Mouse (Mus musculus) layer of hippocampus, adult 18-20 months (tissue): ENCODE data around the gene Bcat1. TPM values are rescaled to one million over a fixed set of nuclear protein-coding genes. Genes with fewer than 3 reads are reported as not detected.

Experiments used
- DNase-seq, 2 experiments: peaks; one replicate each; pipeline ENCODE4 v3.0.0; 2022; ENCODE audit warnings: low spot score in 2 of 2
- total RNA-seq, 2 experiments: library from RNA; stranded (reverse); gene quantifications; 2 replicates each; pipeline ENCODE4 v1.2.3; 2021

Bcat1 gene
- total RNA-seq, 2 experiments from 2014 or later, result 109 to 111 TPM

DNA sequence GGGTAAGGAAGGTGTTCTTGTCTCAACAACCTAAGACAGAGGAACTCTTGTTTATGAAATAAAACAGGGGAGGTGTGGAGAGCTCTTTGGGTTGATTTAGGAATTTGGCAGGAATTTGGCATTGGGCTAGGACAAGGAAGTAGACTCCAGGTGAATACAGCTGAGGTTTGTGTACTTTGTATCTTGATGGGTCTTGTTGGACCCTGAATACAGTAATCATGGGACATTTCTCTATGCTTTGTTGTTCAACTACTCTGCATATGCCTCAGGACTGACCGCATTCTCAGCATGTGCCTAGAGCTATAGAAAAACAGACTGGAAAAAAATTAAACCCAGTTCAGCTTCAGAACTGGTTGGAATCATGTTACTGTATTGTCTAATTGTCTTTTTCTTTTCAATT lies 14.6 kb downstream of the Bcat1 start:
- DNase-seq, result no peak

DNA sequence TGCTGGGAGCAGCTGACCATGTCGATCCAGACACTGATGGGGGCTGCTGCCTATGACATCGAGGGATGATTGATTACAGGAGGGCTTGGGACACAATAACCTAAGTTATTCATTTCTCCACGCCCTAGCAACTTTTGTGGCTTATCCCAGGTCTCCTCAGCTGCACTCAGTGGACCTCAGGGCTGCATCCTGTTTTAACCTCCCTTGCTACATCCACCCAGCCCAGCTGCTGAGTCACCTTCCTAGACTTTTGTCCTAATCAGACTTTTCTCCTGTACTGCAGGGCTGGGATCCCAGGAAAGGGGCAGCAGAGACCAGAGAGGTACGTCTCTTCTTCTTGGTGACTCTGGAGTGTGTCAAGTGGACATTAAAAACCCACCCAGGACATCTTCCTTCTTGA lies 19.9 kb downstream of the Bcat1 start:
- DNase-seq, result no peak

DNA sequence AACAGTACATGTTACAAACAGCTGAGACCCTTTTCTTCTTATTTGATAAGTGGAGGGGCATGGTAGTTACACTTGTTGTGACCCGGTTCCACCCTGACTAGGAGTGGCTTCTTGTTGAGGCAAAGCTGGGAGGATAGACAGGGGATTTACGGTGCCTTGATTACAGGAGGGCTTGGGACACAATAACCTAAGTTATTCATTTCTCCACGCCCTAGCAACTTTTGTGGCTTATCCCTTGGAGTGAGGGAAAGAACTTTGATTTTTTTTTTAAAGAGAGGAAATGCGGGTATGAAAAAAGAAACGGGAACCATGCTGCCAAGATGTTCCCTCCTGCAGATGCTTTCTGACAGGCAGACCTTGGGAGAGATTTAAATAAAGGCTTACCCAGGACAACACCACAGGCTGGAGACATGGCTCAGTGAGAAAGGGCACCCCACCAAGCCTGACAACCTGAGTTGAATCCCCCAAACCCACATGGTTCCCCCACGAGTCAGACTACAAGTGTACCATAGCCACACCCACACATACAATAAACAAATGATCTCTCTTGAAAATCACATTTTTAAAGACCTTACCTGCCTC lies 20.6 kb downstream of the Bcat1 start:
- DNase-seq, result no peak

DNA sequence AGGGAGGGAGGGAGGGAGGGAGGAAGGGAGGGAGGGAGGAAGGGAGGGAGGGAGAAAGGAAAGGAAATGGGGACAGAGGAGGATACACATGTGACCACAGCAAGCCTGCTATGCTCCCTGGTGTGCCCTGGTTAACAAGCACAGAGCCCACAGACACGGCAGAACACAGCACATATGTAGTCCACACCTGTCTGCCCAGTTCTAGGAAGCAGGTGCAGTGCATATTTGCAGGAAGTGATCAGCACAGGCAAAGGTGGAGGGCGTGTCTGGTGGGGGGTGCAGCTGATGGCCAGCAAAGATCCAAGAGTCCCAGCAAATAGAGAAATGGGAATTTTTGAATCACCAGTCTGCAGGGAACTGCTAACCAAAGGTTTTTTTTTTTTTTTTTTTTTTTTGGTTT lies 23.3 kb downstream of the Bcat1 start:
- DNase-seq, result no peak

DNA sequence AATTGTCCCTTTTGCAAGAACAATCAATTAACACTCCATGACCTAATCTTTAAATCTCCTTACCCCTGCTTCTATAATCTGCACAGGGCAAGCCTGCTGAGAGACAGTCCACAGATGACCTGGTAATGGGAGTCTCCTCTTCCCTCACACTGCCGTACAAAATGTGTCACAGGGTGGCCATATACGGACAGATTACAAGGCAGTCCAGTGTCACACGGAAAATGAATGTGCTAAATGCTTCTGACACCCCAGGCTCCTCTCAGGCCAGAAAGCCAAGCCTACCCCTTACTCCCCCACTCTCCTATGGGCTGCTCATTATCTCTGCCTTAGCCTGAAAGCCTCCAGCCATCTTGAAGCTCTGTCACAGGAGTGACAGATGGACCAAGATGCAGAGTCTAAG lies 25.1 kb downstream of the Bcat1 start:
- no peak for DNase-seq

DNA sequence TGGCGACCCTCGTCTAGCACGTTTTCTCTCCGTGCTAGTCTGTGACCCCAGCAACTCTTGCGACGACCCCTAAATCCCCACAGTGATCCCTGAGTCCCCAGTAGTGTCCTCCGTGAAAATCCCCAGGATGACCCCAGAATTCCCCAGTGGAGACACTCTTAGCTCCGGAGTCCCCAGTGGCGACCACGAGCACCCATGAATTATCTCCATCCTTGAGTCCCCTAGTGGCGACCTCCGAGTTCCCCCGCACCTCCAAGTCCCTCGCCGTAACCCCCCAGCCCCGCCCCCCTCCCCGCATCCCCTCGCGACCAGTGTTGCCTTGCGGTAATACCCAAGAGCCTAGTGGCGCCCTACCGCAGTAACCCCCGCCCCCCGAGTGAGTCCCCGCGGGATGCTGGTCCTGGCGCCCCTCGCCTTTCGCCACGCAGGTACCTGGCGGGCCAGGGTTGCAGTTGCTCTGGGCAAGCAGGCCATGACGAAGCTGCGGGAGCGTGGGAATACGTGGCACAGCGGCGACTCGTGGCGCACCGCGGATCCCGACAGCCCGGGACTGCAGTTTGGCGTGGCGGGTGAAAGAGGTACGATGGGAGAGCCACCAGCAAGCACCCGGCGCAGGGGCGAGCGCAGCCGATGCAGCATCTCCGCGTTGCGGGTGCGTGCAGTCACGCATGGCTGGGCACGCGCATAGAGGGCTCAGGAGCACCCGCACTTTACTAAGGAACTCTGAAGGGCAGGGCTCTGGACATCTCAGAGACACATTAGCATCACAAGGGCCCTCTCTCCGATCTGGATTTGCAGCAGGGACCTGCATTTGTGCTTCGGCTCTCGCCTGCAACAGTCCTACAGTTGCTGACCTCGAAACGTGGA lies 27.6 kb downstream of the Bcat1 start:
- peak in 1 of 2 experiments; percentile 61 for DNase-seq

DNA sequence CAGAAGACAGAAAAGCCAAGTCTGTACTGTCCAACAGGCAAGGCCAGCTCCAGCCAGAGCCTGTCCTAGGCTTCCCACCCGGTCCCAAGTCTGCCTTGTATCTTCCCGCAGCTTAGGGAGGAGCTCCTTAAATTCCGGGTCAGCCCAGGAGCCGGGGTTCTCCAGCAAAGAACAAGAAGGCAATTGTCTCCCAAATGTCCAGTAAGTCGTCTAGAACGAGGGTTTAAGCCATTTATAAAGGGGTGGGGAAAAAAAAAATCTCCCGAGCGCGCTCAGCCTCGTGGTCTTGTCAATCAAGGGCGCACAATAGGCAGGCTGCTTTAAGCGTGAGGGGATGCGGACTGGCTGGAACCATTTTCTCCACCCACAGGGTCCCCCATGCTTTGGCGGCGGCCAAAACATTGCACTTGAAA lies 28.5 kb downstream of the Bcat1 start:
- DNase-seq, result peak; percentile 57 to 73

DNA sequence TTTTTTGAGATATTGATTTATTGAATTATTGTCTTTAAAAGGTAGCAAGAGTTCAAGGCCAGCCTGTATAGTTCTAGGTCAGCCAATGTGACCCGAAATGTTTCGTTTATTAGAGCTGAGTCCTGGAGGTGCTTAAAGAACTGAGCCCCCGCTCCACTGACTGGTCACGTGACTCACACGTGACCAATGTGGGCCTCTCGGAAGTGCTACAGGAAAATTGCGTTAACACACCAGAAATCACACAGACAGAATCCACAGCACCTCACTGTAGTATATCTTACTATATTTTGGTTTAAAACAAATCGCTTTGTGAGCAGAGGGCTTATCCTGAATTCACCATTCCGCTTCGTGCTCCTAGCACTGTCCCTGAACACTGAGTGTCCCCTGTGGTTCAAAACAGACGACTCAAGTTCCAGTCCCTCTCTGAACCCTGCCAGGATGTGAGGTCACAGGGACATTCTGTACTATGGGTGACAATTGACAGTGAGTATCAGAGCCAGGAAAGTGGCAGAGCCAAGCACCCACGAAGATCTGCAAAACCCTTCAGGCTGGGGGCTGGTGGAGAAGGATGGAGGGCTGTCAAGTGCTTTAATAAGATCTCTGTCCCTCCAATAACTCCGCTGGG lies 29.6 kb downstream of the Bcat1 start:
- DNase-seq, result peak in 1 of 2 experiments; percentile 52

DNA sequence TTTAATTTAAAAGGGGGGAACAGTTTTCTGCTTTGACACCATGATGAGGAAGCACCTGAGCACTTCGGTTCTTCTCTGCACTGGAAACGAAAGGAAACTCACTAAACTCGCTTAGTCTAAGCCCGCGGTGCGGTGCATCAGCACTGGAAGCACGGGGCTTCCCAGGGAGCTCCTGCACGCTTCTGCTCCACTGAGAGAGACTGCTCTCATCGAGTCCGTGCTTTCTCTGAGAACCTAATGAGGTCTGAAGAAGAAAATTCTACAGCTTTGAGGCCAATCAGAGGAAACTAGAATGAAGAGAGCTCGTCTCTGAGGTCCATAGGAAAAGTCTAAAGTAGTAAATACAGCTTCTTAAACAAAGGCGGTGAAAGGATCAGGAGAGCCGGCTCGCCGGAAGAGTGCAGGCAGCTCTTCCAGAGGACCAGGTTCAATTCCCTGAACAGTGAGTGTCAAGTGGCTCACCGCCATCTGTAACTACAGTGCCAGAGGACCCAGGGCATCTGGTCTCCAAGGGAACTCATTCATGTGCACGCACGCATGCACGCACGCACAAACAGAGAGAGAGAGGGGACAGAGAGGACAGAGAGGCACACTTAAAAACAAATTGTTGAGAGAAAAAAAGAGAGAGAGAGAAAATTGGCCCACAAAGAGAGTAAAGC lies 30.9 kb downstream of the Bcat1 start:
- no peak for DNase-seq

DNA sequence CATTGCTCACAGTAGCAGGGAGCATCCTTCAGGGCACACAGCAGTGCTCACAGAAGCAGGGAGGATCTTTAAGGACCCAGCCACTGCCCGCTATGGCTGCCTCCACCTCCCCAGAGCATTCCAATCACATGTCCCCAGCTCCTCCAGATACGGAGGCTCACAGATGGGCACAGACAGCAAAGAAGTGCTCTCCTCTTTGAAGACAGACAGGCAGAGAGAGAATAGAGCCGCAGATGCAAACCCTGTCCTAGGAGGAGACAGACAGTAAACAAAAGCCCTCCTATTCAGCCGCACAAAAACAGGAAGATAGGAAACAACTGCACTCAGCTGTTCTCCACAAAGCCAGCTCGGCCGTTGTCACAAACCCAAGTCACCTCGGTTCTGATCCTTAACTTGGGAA lies 35.3 kb downstream of the Bcat1 start:
- no peak for DNase-seq

DNA sequence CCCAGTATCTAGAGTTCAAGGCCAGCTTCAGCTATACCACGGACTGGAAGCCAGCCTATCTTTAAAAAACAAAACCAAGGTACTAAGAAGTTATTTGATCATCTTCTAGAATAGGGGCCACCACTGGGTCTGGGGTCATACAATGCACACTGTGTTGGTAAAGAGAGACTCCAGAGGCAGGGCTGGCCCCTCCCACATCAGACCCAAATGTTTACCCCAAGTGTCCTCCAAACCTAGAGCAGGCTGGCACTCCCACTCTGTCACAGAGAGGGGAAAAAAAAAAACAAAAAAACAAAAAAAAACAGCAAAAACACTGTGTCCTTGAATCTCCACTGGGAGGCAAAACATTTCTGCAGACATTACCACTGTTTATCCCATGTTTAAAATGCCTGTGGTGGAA lies 38.4 kb downstream of the Bcat1 start:
- no peak for DNase-seq

DNA sequence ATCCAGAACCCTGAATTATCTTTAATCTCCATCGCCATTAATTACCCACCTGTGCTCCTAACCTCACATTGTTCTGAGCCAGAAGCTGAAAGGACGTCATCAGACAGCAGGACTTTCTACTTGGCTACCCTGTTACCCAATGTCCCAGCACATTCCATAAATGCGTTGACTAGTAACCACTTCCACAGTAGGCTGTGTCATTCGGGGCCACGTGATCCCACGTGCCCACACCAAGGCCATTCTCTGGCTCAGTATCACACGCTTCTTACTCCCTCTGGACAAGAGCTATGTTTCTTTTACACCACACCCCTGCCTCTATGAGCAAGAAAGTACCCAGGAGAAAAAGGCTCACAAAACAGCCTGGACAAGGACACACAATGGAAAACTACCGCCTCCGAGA lies 40.6 kb downstream of the Bcat1 start:
- no peak for DNase-seq

DNA sequence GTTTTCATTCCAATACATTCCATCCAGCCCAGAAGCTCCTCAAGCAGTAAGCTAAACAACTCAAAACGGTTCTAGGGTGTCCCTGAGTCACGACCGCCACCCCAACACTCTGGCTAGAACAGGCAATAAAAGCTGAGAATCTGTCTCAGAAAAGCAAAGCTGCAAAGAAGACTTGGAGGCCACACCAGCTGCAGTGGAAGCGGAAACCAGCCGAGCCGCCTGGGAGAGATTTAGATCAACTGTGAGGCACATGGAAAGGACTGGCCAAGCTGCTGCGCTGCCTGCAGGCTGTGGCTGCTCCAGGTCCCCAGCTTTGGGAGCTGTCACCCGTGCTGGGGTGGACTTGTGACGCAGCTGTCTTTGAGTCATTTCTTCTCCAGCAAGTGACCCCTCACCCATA lies 45.4 kb downstream of the Bcat1 start:
- DNase-seq, result no peak

DNA sequence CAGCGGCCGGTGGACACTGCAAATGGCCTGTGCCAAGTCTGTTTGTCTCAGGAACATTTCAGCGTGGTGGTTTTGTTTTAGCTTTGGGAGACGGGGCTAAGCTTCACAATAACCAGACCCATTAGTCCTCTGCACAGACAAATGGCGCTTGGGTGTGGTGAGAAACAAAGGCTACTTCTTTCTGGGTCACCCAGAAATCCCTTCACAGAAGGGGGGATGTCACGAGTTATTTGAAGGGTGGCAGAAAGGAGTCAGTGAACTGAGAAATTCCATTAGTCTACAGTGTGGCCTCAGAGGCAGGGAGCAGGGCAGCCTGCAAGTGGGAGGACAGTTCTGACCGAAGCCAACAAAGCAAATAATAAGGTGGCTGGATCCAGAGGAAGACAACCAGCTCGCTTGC lies 52.0 kb downstream of the Bcat1 start:
- DNase-seq, result no peak

DNA sequence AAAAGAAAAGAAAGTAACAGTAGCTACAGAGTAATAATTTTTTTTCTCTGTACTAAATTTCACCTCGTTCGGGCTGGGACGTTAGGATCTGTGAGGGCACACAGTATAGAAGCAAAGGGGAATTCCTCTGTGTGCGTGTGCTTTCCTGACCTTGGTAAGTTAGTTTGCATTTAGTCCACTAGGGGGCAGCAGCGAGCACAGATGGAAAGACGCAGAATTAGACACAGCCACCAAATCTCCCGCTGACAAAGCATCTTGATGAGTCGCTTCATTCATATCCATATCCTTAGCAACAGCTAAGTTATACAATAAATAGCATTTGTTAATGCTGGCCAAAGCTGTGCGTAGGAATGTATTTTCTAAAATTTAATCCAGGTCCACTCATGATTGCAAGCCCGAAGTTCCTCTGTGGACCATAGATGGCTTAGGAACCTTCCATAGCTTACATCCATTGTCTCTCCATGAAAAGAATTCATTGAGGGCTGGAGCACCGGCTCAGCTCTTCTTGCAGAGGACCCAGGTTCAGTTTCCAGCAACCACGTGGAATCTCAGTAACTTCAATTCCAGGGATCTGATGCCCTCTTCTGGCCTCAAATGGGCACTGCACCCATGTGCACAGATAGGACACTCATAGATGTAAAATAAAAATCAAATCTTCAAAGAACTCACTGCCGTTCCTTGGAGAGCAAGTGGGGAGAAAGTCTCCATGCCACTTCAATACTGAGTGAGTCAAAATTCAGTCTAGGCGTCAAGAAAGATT lies 52.8 kb downstream of the Bcat1 start:
- peak in 1 of 2 experiments; percentile 55 for DNase-seq

DNA sequence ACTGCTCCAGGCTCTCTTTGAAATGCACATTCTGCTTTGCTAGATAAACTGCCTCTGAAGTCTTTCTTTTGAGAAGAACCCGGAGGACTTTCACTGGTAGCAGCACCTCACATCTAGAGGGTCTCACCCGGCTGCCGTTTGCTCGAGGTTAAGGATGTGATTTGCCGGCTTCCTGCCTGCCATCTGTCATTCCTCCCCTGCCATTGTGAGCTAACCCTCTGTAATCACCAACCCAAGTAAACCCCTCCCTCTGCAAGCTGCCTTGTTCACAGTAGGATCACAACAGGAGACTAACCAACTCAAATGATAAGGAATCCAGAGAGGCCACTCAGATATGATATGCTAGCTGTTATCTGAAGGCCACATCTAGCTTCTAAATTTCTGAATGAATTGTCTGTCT lies 53.6 kb downstream of the Bcat1 start:
- DNase-seq, result no peak

DNA sequence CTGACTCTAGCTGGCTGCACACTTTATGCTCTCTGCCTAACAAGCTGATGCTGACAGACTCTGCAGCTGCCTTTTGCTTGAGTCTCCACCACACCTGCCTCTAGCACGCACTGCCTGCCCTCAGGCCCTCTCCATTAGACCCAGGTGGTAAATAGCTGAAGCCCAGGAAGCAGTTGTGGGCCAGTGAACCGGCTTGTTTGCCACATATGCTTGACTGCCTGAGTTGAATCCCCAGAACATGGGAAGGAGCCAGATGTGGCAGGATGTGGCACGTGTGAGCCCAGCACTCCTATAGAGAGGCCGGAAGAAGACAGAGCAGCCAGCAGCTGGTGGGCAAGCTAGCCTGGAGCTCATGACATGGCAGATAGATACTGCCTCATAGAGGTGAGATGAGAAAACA lies 55.4 kb downstream of the Bcat1 start:
- no peak for DNase-seq

DNA sequence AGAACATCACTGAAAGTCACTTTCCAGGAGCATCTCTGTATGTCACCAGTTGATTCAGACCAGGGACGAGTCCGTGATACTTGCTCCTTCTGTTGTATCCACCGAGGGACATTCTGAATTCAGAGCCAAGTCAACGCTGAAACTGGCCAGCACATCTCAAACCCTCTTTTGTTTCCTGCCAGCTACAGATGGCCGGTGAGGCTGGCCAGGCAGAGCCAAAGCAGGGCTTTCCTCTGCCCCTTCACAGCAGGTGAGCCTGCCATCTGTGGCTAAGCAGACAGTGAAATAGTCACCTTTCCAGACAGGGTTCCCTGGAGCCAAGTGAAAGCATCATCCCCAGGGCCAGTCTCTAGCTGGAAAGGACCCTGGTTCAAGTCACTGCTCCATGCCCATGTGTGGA lies 57.7 kb downstream of the Bcat1 start:
- no peak for DNase-seq

DNA sequence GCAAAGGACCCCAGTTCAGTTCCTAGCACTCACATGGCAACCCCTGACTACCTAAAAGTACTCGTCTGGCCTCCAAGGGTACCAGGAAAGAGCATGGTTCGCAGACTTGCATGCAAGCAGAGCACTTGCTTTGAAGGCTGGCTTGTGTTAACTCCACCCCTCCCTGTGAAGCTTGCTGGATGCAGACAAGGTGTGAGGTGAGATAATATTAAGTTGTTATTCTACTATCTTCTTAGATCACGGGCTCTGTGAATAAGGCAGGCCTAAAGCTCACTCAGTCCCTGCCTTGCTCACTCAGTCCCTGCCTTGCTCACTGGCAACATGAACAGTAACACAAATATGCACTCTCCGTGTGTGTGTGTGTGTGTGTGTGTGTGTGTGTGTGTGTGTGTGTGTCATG lies 58.5 kb downstream of the Bcat1 start:
- DNase-seq, result no peak

DNA sequence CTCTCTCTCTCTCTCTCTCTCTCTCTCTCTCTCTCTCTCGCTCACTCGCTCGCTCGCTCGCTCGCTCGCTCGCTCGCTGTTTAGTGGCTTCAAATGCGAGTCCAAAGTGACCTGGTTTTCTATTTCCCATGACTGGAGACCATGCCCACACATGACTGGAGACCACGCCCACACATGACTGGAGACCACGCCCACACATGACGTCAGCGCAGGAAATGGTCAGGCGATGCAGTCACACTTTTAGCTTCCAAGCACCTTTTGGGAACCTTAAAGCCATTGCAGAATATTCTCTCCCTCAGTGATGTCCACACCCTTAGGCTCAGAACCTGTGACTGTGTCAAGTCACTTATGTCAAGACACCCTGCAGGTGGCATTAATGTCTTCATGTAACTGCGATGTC lies 59.3 kb downstream of the Bcat1 start:
- DNase-seq, result no peak

DNA sequence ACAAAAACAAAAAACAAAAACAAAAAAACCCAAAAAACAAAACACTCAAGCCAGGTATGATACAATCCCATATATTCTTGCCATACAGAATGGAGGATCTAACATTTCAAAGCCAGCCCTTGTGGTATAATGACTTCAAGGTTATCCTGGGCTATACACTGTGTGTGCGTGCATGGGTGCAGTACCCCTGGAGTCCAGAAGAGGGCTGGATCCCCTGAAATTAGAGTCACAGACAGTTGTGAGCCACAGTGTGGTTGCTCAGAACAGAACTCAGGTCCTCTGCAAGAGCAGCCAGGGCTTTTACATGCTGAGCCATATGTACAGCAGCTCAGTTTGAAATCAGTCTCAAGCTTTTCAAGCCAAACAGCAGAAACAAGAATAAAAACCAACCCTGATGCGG lies 61.0 kb downstream of the Bcat1 start:
- no peak for DNase-seq
